Mouse (Mus musculus) MEL (cell line): ENCODE measurements around the gene Olfr1189.

Experiments
- EP300 ChIP-seq, 2 experiments: IDR thresholded peaks; 2 replicates each; pipeline ENCODE4 v1.6.1; 2011; ENCODE audit warnings: improper control_type of control experiment in 2 of 2, low read length in 2 of 2, low read depth in 1 of 2, mild to moderate bottlenecking in 1 of 2
- TAL1 ChIP-seq: IDR thresholded peaks from 2 replicates; pipeline ENCODE4 v1.6.1; 2012; ENCODE audit warnings: mild to moderate bottlenecking, inconsistent platforms, low read length, moderate library complexity, mixed read lengths
- TCF12 ChIP-seq: IDR thresholded peaks from 2 replicates; pipeline ENCODE4 v1.6.1; 2014; ENCODE audit warnings: low read depth, mild to moderate bottlenecking, inconsistent platforms, low read length, improper control_type of control experiment, moderate library complexity
- ZMIZ1 ChIP-seq: IDR thresholded peaks from 2 replicates; pipeline ENCODE4 v1.6.1; 2012; ENCODE audit warnings: low read depth, mild to moderate bottlenecking, inconsistent platforms, low read length, improper control_type of control experiment, moderate library complexity

DNA sequence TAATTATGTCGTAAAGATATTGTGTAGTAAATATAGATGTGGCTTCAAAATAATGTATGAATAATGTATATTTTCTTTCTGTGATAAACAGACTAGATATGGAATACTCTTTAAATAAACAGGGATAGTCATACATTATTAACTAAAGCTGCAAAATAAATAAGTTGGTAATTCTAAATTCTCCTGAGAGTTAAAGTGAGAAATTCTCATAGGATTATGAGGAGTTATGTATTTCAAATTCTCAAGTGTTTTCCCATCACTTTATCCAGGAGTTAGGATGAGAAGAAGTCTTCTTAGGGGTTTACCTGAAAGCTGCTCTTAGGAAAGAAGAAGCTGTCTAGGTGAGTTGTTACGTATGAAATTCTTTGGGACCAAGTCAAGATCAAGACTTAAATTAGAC, 29.6 kb upstream of the Olfr1189 start, which contains the start of gene Olfr1188:
- no peak for TF ChIP-seq ZMIZ1
- no peak for TF ChIP-seq TAL1
- TF ChIP-seq TCF12 = no peak
- TF ChIP-seq EP300 (IDR thresholded peaks at IDR 0.05; ENCODE audit: low read depth in 1 of 2, low read length in 2 of 2) = no peak
